Mouse (Mus musculus): ENCODE measurements around the gene Galnt16. TPM values are rescaled to one million over a fixed set of nuclear protein-coding genes. Genes with fewer than 3 reads are reported as not detected.

Gene Galnt16
- polyA plus RNA-seq, 1 experiment from 2014 or later: 10.3 TPM

DNA sequence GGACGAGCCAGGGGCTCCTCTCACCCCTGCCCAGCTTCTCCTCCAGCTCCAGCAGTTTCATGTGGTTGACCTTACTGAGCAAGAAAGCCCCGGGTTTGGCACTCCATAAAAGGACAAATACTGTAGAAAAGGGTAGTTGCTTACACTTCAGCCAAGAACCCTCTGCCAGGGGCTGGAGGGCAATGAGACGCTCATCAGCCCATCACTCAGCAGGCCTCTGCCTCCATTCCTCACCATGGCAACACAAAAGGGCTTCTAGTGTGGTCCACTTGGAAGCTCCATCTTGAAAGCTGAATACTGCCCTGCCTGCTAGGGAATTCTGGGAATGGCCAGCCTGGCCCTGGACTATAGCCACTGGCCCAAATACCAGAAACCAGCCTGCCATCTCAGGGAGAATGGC, 49.3 kb downstream of the Galnt16 start:
- Histone ChIP-seq H3K27ac (ENCODE audit: low read depth, low read length) (no peak overlapping the region), H3K4me2 (ENCODE audit: low read depth) (no peak overlapping the region), H3K27me3 (ENCODE audit: control insufficient read depth, insufficient read depth, low read length) (no peaks in the 10 kb centered on the region), H3K4me3 (ENCODE audit: low read depth, low read length) (no peak overlapping the region), H3K4me1 (ENCODE audit: control insufficient read depth, insufficient read depth, low read length) (no peaks in the 10 kb centered on the region; the same call in 1 of the 2 replicates), H3K9me3 (ENCODE audit: control insufficient read depth, low read length) (no peaks in the 10 kb centered on the region), H3K9ac (ENCODE audit: low read length) (no peak overlapping the region), H3K36me3 (ENCODE audit: control insufficient read depth, insufficient read depth, low read length) (no peaks in the 10 kb centered on the region)
- DNase-seq (ENCODE audit: low spot score) (no peak), ATAC-seq (ENCODE audit: insufficient read depth, low FRiP score, low TSS enrichment) (no peak)
- WGBS: 11% methylated on average over 3 of the region's 3 CpGs

DNA sequence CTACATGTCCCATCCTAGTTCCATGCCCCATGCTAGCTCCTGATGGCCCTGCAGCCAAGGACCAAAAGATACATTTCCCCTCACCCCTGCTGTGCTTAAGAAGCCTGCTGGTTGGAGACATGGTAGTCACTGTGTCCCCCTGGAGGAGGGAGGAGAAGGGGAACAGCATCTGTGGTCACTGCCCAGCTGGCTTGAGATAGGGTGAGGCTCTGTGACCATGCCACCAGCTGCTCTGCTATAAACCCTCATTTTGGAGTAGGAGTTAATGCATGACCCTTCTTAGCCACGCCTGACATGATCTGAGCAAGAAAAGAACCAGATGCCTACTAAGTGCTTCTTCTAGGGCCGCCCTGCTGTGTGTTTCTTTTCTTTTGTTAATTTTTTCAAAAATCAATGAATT, 51.5 kb downstream of the Galnt16 start:
- WGBS: 81% methylated on average over 2 of the region's 2 CpGs
- no peak for ATAC-seq (ENCODE audit: insufficient read depth, low FRiP score, low TSS enrichment)

DNA sequence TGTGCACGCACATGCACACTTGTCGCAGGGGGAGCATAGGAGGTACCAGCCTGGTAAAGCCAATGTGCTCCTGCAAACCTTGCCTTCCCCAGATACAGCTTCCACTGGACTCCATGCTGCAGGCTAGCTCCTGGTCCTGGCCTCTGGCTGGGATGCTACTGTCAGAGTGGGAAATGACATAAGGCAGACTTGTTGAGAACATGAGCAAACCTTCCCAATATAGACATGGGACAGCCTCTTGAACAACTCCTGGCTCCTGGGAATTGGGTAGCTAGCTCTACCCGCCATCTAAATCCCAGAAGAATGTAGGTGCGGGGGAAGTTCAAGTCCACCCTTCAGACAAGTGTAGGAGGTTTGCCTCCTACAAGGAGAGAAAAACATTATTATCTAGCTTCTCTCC, 56.2 kb downstream of the Galnt16 start:
- H3K4me3 ChIP-seq (ENCODE audit: low read depth, low read length): no peak overlapping the region
- no peak overlapping the region for H3K4me2 ChIP-seq (ENCODE audit: low read depth)
- DNase-seq (ENCODE audit: low spot score): no peak

More for the DNA sequence above, 51.5 kb downstream of the Galnt16 start:
- Histone ChIP-seq H3K4me2 (ENCODE audit: low read depth) (no peak overlapping the region), H3K4me3 (ENCODE audit: low read depth, low read length) (no peak overlapping the region), H3K27me3 (ENCODE audit: control insufficient read depth, insufficient read depth, low read length) (no peaks in the 10 kb centered on the region), H3K4me1 (ENCODE audit: control insufficient read depth, insufficient read depth, low read length) (peaks cover 2% of the 10 kb centered on the region; the same call in 1 of the 2 replicates), H3K9ac (ENCODE audit: low read length) (no peak overlapping the region), H3K36me3 (ENCODE audit: control insufficient read depth, insufficient read depth, low read length) (no peaks in the 10 kb centered on the region), H3K9me3 (ENCODE audit: control insufficient read depth, low read length) (no peaks in the 10 kb centered on the region), H3K27ac (ENCODE audit: low read depth, low read length) (no peak overlapping the region)
- no peak for DNase-seq (ENCODE audit: low spot score)

DNA sequence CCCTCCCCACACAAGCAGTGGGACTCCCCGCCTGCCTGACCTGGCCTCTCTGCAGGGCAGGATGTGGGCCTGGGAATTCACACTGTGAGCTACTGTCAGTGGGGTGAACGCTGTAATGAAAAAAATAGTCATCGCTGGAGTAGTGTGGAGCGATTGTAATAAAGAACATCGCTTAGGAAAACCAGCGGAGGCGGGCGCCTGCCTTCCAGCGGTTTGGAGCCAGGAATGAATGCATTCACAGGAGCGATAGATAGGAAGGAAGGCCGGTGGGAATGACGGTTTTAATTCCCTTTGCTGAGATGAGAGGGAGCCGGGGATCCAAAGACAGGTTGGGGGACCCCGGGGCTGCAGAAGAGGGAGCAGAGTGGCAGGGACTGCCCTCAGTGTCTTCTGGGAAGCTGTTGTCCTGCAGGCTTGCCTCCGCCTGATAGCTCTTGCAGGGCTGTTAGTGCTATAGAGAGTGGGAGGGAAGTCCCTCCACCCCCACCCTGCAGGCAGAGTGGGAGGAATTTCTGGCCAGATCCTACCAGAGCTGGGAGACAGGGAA, 56.8 kb downstream of the Galnt16 start:
- Histone ChIP-seq H3K4me2 (ENCODE audit: low read depth) (peak overlapping the region; percentile 16; the same call in 1 of the 2 replicates), H3K36me3 (ENCODE audit: control insufficient read depth, insufficient read depth, low read length) (no peaks in the 10 kb centered on the region), H3K27me3 (ENCODE audit: control insufficient read depth, insufficient read depth, low read length) (no peaks in the 10 kb centered on the region), H3K4me1 (ENCODE audit: control insufficient read depth, insufficient read depth, low read length) (0 out of 2 replicates have a peak, but pooled peaks cover 4% of the 10 kb centered on the region), H3K4me3 (ENCODE audit: low read depth, low read length) (no peak overlapping the region), H3K9ac (ENCODE audit: low read length) (no peak overlapping the region), H3K9me3 (ENCODE audit: control insufficient read depth, low read length) (no peaks in the 10 kb centered on the region), H3K27ac (ENCODE audit: low read depth, low read length) (no peak overlapping the region)
- ATAC-seq (ENCODE audit: insufficient read depth, low FRiP score, low TSS enrichment) (no peak), DNase-seq (ENCODE audit: low spot score) (no peak)
- 23% methylated on average over 15 of the region's 15 CpGs for WGBS

More for the DNA sequence above, 56.2 kb downstream of the Galnt16 start:
- H3K9me3 ChIP-seq (ENCODE audit: control insufficient read depth, low read length): no peaks in the 10 kb centered on the region
- no peaks in the 10 kb centered on the region for H3K27me3 ChIP-seq (ENCODE audit: control insufficient read depth, insufficient read depth, low read length)
- ATAC-seq (ENCODE audit: insufficient read depth, low FRiP score, low TSS enrichment): no peak
- H3K36me3 ChIP-seq (ENCODE audit: control insufficient read depth, insufficient read depth, low read length): no peaks in the 10 kb centered on the region
- H3K9ac ChIP-seq (ENCODE audit: low read length): no peak overlapping the region
- no peak overlapping the region for H3K27ac ChIP-seq (ENCODE audit: low read depth, low read length)
- 0 out of 2 replicates have a peak, but pooled peaks cover 4% of the 10 kb centered on the region for H3K4me1 ChIP-seq (ENCODE audit: control insufficient read depth, insufficient read depth, low read length)
- WGBS: 86% methylated on average over 4 of the region's 4 CpGs

DNA sequence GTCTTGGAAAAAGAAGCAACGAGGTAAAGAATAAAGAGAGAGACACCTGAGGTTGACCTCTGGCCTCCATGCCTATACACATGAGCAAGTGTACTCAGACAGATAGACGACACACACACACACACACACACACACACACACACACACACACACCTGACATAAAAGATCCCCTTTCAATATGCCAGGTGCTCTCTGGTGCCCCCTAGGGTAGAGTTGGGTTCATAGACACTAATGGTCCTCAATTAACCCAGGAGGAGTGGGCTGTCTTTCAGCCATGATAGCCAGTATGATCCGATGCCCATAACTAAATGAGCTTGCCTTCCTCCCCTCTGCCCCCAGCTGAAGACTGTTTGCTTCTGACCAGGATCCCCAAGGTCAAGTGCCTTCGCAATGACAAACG, 59.0 kb downstream of the Galnt16 start:
- Histone ChIP-seq H3K27me3 (ENCODE audit: control insufficient read depth, insufficient read depth, low read length) (no peaks in the 10 kb centered on the region), H3K27ac (ENCODE audit: low read depth, low read length) (no peak overlapping the region), H3K4me1 (ENCODE audit: control insufficient read depth, insufficient read depth, low read length) (0 out of 2 replicates have a peak, but pooled peaks cover 4% of the 10 kb centered on the region), H3K4me2 (ENCODE audit: low read depth) (no peak overlapping the region), H3K36me3 (ENCODE audit: control insufficient read depth, insufficient read depth, low read length) (no peaks in the 10 kb centered on the region), H3K4me3 (ENCODE audit: low read depth, low read length) (no peak overlapping the region), H3K9me3 (ENCODE audit: control insufficient read depth, low read length) (no peaks in the 10 kb centered on the region), H3K9ac (ENCODE audit: low read length) (no peak overlapping the region)
- no peak for ATAC-seq (ENCODE audit: insufficient read depth, low FRiP score, low TSS enrichment)
- 74% methylated on average over 5 of the region's 5 CpGs for WGBS
- DNase-seq (ENCODE audit: low spot score): peak; percentile 32

DNA sequence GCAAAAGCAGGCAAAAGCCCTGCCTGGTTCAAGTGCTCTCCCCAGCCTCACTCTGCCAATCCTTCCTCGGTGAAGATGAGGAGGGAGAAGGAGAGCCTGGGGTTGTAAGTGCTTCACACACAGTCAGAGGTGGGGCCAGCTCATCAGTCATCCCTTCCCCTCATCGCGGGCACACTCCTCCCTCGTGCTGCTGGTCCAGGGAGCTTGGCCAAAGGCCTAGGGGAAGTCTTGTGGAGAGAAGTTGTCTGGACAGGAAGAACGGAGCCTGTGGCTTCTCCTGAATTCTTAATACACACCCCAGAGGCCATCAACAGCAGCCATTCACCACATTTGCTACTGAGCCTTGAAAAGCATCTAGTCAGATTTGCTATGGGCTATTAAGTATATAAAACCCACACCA, 63.3 kb downstream of the Galnt16 start:
- DNase-seq (ENCODE audit: low spot score): no peak
- Histone ChIP-seq H3K27me3 (ENCODE audit: control insufficient read depth, insufficient read depth, low read length) (no peaks in the 10 kb centered on the region), H3K27ac (ENCODE audit: low read depth, low read length) (no peak overlapping the region), H3K9me3 (ENCODE audit: control insufficient read depth, low read length) (no peaks in the 10 kb centered on the region), H3K4me2 (ENCODE audit: low read depth) (no peak overlapping the region), H3K4me3 (ENCODE audit: low read depth, low read length) (no peak overlapping the region), H3K4me1 (ENCODE audit: control insufficient read depth, insufficient read depth, low read length) (no peaks in the 10 kb centered on the region), H3K9ac (ENCODE audit: low read length) (no peak overlapping the region), H3K36me3 (ENCODE audit: control insufficient read depth, insufficient read depth, low read length) (no peaks in the 10 kb centered on the region)
- no peak for ATAC-seq (ENCODE audit: insufficient read depth, low FRiP score, low TSS enrichment)
- 77% methylated on average over 5 of the region's 5 CpGs for WGBS

DNA sequence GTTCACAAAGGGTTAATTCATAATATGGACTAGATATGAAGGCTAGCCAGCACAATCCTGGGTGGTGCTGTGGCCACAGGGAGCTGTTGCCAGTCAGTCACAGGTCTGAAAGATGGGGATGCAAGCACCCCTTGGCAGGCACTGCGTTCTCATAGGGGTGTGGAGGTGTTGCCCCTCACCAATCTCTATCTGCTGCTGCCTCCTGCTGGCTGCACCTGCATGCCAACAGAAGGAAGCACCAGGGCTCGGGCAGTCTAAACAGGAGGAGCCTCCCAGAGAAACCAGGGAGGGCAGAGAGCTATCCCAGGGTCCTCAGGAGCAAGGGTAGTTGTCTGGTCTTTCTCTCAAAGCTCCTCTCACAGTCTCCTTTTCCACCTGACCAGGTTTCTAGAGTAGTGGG, 66.9 kb downstream of the Galnt16 start:
- no peak overlapping the region for H3K4me2 ChIP-seq (ENCODE audit: low read depth)
- no peaks in the 10 kb centered on the region for H3K9me3 ChIP-seq (ENCODE audit: control insufficient read depth, low read length)
- DNase-seq (ENCODE audit: low spot score): peak; percentile 26
- no peak overlapping the region for H3K27ac ChIP-seq (ENCODE audit: low read depth, low read length)
- H3K36me3 ChIP-seq (ENCODE audit: control insufficient read depth, insufficient read depth, low read length): no peaks in the 10 kb centered on the region
- H3K9ac ChIP-seq (ENCODE audit: low read length): no peak overlapping the region
- H3K4me1 ChIP-seq (ENCODE audit: control insufficient read depth, insufficient read depth, low read length): no peaks in the 10 kb centered on the region
- no peak overlapping the region for H3K4me3 ChIP-seq (ENCODE audit: low read depth, low read length)
- WGBS: 29% methylated on average over 2 of the region's 2 CpGs
- ATAC-seq (ENCODE audit: insufficient read depth, low FRiP score, low TSS enrichment): no peak
- no peaks in the 10 kb centered on the region for H3K27me3 ChIP-seq (ENCODE audit: control insufficient read depth, insufficient read depth, low read length)

DNA sequence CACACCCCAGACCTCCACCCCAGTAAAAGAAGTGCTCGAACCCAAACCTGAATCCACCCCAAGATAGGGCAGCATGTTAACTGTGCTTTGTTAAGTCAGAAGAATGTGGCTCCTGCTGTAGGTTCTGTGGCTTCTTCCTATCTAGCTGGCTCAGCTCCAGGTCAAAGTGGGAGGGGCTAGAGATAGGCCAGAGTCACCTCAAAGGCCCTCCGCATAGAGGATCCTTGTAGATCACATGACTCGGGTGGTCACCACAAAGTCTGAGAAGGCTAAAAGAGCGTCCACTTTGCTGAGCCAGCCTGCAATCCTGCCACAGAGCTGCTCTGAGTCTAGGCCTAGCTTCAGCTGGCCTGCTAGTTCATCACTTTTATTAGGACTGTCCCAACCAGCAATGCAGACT, 76.1 kb downstream of the Galnt16 start:
- no peak overlapping the region for H3K27ac ChIP-seq (ENCODE audit: low read depth, low read length)
- no peaks in the 10 kb centered on the region; the same call in 1 of the 2 replicates for H3K36me3 ChIP-seq (ENCODE audit: control insufficient read depth, insufficient read depth, low read length)
- ATAC-seq (ENCODE audit: insufficient read depth, low FRiP score, low TSS enrichment) (no peak), DNase-seq (ENCODE audit: low spot score) (no peak)
- 91% methylated on average over 4 of the region's 4 CpGs for WGBS
- no peak overlapping the region for H3K9ac ChIP-seq (ENCODE audit: low read length)
- H3K9me3 ChIP-seq (ENCODE audit: control insufficient read depth, low read length): no peaks in the 10 kb centered on the region
- no peak overlapping the region for H3K4me3 ChIP-seq (ENCODE audit: low read depth, low read length)
- H3K4me1 ChIP-seq (ENCODE audit: control insufficient read depth, insufficient read depth, low read length): no peaks in the 10 kb centered on the region
- H3K4me2 ChIP-seq (ENCODE audit: low read depth): no peak overlapping the region
- no peaks in the 10 kb centered on the region for H3K27me3 ChIP-seq (ENCODE audit: control insufficient read depth, insufficient read depth, low read length)

DNA sequence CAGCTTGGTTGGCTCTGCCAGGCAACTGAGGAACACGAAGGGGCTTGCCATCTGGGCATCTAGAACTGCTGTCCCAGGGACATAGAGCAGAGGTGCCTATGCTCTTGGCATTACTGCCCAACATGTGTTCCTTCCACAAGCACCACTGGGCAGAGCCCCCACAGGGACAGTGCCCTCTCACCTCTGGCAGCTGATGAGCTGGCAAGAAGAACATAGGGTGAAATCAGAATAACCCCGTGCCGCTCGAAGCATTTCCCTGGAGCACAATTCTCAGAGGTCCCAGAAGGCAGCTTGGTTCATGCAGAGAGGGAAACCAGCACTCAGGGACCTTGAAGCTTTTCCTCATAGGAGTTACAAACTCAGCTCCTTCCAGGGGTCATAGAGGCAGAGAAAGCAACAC, 76.7 kb downstream of the Galnt16 start:
- DNase-seq (ENCODE audit: low spot score): no peak
- H3K36me3 ChIP-seq (ENCODE audit: control insufficient read depth, insufficient read depth, low read length): no peaks in the 10 kb centered on the region; the same call in 1 of the 2 replicates
- H3K9ac ChIP-seq (ENCODE audit: low read length): no peak overlapping the region
- no peak for ATAC-seq (ENCODE audit: insufficient read depth, low FRiP score, low TSS enrichment)
- H3K4me3 ChIP-seq (ENCODE audit: low read depth, low read length): no peak overlapping the region
- H3K4me1 ChIP-seq (ENCODE audit: control insufficient read depth, insufficient read depth, low read length): no peaks in the 10 kb centered on the region
- H3K9me3 ChIP-seq (ENCODE audit: control insufficient read depth, low read length): no peaks in the 10 kb centered on the region
- H3K27me3 ChIP-seq (ENCODE audit: control insufficient read depth, insufficient read depth, low read length): no peaks in the 10 kb centered on the region
- H3K4me2 ChIP-seq (ENCODE audit: low read depth): no peak overlapping the region
- no peak overlapping the region for H3K27ac ChIP-seq (ENCODE audit: low read depth, low read length)
- WGBS: 80% methylated on average over 4 of the region's 4 CpGs

All from neural tube, embryonic 11.5 days (tissue).